ENCODE assay signal across 10 mouse cellular contexts in genomic region chr13:24049267-24050034, GRCm38 (mm10). TPM values are rescaled to one million over a fixed set of nuclear protein-coding genes. Genes with fewer than 3 reads are reported as not detected.
DNase-seq lines count a peak whose midpoint lies in the region; ATAC-seq lines count a peak whose summit lies in the region.
"Had no signal": no experiment of that assay in that cellular context is flagged by ENCODE, and none has a peak within 500 bp of the region (broad histone marks: within the 10 kb centered on the region; RNA-seq: fewer than 3 reads in every experiment).

No protein-coding gene starts in this region.

- H3K27me3 ChIP-seq in embryonic facial prominence, embryonic 11.5 days (ENCODE audit: control insufficient read depth, insufficient read depth, low read length): no peaks in the 10 kb centered on the region
- no peaks in the 10 kb centered on the region for H3K27me3 ChIP-seq in embryonic facial prominence, embryonic 10.5 days (replicated peaks; ENCODE audit: low read depth, poor library complexity, severe bottlenecking)
- H3K27me3 ChIP-seq in embryonic facial prominence, embryonic 13.5 days: no peaks in the 10 kb centered on the region

- no peak overlapping the region for H3K9ac ChIP-seq in embryonic facial prominence, embryonic 11.5 days (replicated peaks; ENCODE audit: low read length)
- no peak overlapping the region for H3K9ac ChIP-seq in embryonic facial prominence, embryonic 13.5 days

- H3K4me3 ChIP-seq in embryonic facial prominence, embryonic 11.5 days (ENCODE audit: low read depth, low read length): no peak overlapping the region
- no peak overlapping the region for H3K4me3 ChIP-seq in embryonic facial prominence, embryonic 10.5 days
- no peak overlapping the region for H3K4me3 ChIP-seq in embryonic facial prominence, embryonic 13.5 days

- no peaks in the 10 kb centered on the region for H3K9me3 ChIP-seq in embryonic facial prominence, embryonic 11.5 days (replicated peaks; ENCODE audit: control insufficient read depth, low read length)
- no peaks in the 10 kb centered on the region for H3K9me3 ChIP-seq in embryonic facial prominence, embryonic 10.5 days
- H3K9me3 ChIP-seq in embryonic facial prominence, embryonic 13.5 days: no peaks in the 10 kb centered on the region

- 82% methylated on average over 9 of the region's 9 CpGs for WGBS in embryonic facial prominence, embryonic 11.5 days
- 83% methylated on average over 9 of the region's 9 CpGs for WGBS in embryonic facial prominence, embryonic 10.5 days
- 75% methylated on average over 9 of the region's 9 CpGs for WGBS in embryonic facial prominence, embryonic 13.5 days

- peak; percentile 26 for DNase-seq in embryonic facial prominence, embryonic 11.5 days (ENCODE audit: low spot score)
- DNase-seq in embryonic facial prominence, embryonic 10.5 days (ENCODE audit: low spot score): no peak
- peak; percentile 19 for DNase-seq in MN1 (ENCODE audit: low spot score)
- peak; percentile 75 to 77 for DNase-seq in layer of hippocampus, postnatal 36 days
- peak; percentile 84 to 92 for DNase-seq in right cerebral cortex, postnatal 10 days (ENCODE audit: low spot score in 2 of 2)
- DNase-seq in embryo, embryonic 11 days: no peak
- no peak for DNase-seq in urinary bladder, postnatal 4 days (ENCODE audit: low spot score in 2 of 2)

- no peak overlapping the region for H3K4me2 ChIP-seq in embryonic facial prominence, embryonic 11.5 days (ENCODE audit: low read depth, low read length)
- no peak overlapping the region for H3K4me2 ChIP-seq in embryonic facial prominence, embryonic 13.5 days

- H3K4me1 ChIP-seq in embryonic facial prominence, embryonic 11.5 days (ENCODE audit: control insufficient read depth, insufficient read depth, low read length): no peaks in the 10 kb centered on the region
- no peaks in the 10 kb centered on the region; the same call in 1 of the 2 replicates for H3K4me1 ChIP-seq in embryonic facial prominence, embryonic 10.5 days
- no peaks in the 10 kb centered on the region; the same call in 1 of the 2 replicates for H3K4me1 ChIP-seq in embryonic facial prominence, embryonic 13.5 days

- no peaks in the 10 kb centered on the region for H3K36me3 ChIP-seq in embryonic facial prominence, embryonic 11.5 days (replicated peaks; ENCODE audit: control insufficient read depth, insufficient read depth, low read depth, low read length)
- no peaks in the 10 kb centered on the region for H3K36me3 ChIP-seq in embryonic facial prominence, embryonic 10.5 days (replicated peaks)
- H3K36me3 ChIP-seq in embryonic facial prominence, embryonic 13.5 days: no peaks in the 10 kb centered on the region

- H3K27ac ChIP-seq in embryonic facial prominence, embryonic 11.5 days (replicated peaks; ENCODE audit: low read depth, low read length): no peak overlapping the region
- H3K27ac ChIP-seq in embryonic facial prominence, embryonic 10.5 days (replicated peaks): no peak overlapping the region
- H3K27ac ChIP-seq in embryonic facial prominence, embryonic 13.5 days: peak overlapping the region; percentile 33

- ATAC-seq in embryonic facial prominence, embryonic 11.5 days (replicated peaks; ENCODE audit: insufficient number of reproducible peaks, low FRiP score, low TSS enrichment, low read depth): no peak
- no peak for ATAC-seq in embryonic facial prominence, embryonic 13.5 days (ENCODE audit: insufficient number of reproducible peaks, insufficient read depth, low FRiP score, low TSS enrichment, low read depth)

RNA-seq across cellular contexts. Expression of gene Scgn, which starts 58.4 kb away (rescaled TPM):
- polyA plus RNA-seq in embryonic facial prominence, embryonic 11.5 days (2014; fragmentation: Nextera tagmentation; extraction: Ambion mirVana): 0.14 TPM in 1 of 2 replicates, not detected in the other
- polyA plus RNA-seq in embryonic facial prominence, embryonic 10.5 days (2016; fragmentation: Nextera tagmentation; extraction: Ambion mirVana): 0.14 and 0.31 TPM in 2 replicates
- polyA plus RNA-seq in embryonic facial prominence, embryonic 13.5 days (2015; fragmentation: Nextera tagmentation; extraction: Ambion mirVana): not detected in 2 replicates
- total RNA-seq in layer of hippocampus, postnatal 36 days (2021): 1 to 10 TPM in 1 of 2 experiments, under 1 TPM in 1; 0.99 to 1.2 TPM
- polyA plus RNA-seq: C2C12; limb, embryonic 11.5 days had no signal

Comparison
In these comparisons a context has a peak if more than half of its experiments do, and no peak if none do; other contexts are left out.
1. DNase-seq: peak in embryonic facial prominence, embryonic 11.5 days (single experiment), MN1 (single experiment), layer of hippocampus, postnatal 36 days (2 of 2) and right cerebral cortex, postnatal 10 days (2 of 2); none in embryonic facial prominence, embryonic 10.5 days (single experiment), embryo, embryonic 11 days (single experiment) and urinary bladder, postnatal 4 days (0 of 2).